Mouse (Mus musculus) liver, adult 2 months (tissue): ENCODE measurements around the gene Mknk1.

Experiments used
- CTCF ChIP-seq: fragments of 200-500 bp; IDR thresholded peaks from 2 replicates; pipeline ENCODE4 v1.5.1; 2011; ENCODE audit warnings: low read depth, low read length, control low read depth
- POLR2A ChIP-seq: fragments of 200-500 bp; IDR thresholded peaks from 2 replicates; pipeline ENCODE4 v1.6.1; 2011; ENCODE audit warnings: low read length, control low read depth; ENCODE audit not compliant: insufficient read depth; ENCODE audit errors: extremely low read depth

- no peak for TF ChIP-seq CTCF
- TF ChIP-seq POLR2A: no peak
These were observed 11.5 kb upstream of the Mknk1 start for GRCm38 (mm10) chr4:115827535-115827887.
